21 mouse cellular contexts compared by ENCODE assay signal in genomic region chr11:88170606-88171005, GRCm38 (mm10).
"Had no signal": no experiment of that assay in that cellular context is flagged by ENCODE, and none has a peak within 500 bp of the region (broad histone marks: within the 10 kb centered on the region; RNA-seq: fewer than 3 reads in every experiment).

No protein-coding gene starts in this region.

- DNase-seq: heart, adult 18-20 months; heart, postnatal 14 days; heart, postnatal 36 days; kidney, adult 11 months; kidney, adult 2 months; kidney, adult 9 months; kidney, postnatal 14 days; kidney, postnatal 36 days; layer of hippocampus, adult 9-11 months; layer of hippocampus, postnatal 36 days; left cerebral cortex, postnatal 4 days had no signal

- H3K27ac ChIP-seq: hindbrain, embryonic 13.5 days; hindbrain, embryonic 15.5 days; hindbrain, postnatal 0 days; kidney, embryonic 15.5 days; kidney, postnatal 0 days; limb, embryonic 13.5 days; limb, embryonic 15.5 days; liver, embryonic 12.5 days; liver, embryonic 14.5 days had no signal

- H3K4me3 ChIP-seq: heart, embryonic 12.5 days; hindbrain, embryonic 13.5 days; hindbrain, embryonic 15.5 days; limb, embryonic 13.5 days; limb, embryonic 15.5 days; liver, embryonic 12.5 days had no signal
